Mouse (Mus musculus): ENCODE results near the gene Efna3. TPM values are rescaled to one million over a fixed set of nuclear protein-coding genes. Genes with fewer than 3 reads are reported as not detected.

Efna3 gene
- total and polyA plus RNA-seq, 2 experiments from 2014 or later, result 0.44 TPM; not detected in 1

DNA sequence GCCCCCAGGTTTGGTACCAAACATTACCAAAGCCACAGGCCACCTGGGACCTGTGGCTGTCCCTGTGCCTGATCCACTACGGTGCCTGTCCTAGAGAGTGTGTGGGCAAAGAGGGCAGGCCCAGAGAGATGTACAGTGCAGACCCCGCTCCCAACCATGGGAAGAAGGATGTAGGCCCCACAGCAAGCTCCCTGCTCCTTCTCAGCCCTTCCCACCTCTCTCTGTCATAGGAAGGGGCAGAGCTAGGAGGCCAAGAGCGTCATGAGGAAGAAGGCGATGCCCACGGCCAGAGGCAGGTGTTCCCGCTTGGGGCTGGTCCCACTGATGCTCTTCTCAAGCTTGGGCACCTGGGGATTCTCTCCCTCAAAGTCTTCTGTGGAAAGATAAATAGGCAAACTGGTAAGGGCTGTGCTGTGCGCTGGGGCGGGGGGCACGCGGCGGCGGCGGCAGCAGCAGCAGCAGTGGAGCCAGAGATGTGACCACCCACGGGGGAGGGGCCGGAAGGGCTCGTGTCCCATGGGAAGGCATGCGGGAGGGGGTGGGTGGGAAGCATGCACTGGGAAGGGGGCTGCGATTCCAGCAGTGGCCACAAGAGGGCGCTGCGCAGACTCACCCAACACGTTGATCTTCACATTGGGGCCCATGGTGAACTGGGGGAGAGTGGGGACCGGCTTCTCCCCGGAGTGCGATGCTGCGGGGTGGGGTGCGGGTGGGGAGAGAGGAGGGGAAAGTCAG lies 7.4 kb downstream of the Efna3 start:
- H3K36me3 ChIP-seq (replicated peaks; ENCODE audit: control insufficient read depth, insufficient read depth, low read length), result no peaks in the 10 kb centered on the region
- no peak overlapping the region for H3K27ac ChIP-seq (ENCODE audit: low read depth)
- peak overlapping the region; percentile 26; the same call in 1 of the 2 replicates for H3K4me3 ChIP-seq (ENCODE audit: low read depth, low read length)
- H3K9ac ChIP-seq (replicated peaks; ENCODE audit: low read depth, low read length), result no peak overlapping the region
- DNase-seq (ENCODE audit: low spot score) (no peak), ATAC-seq (ENCODE audit: insufficient read depth, low read depth) (peak; percentile 39; the same call in 1 of the 2 replicates)
- peaks cover 29% of the 10 kb centered on the region for H3K4me1 ChIP-seq (ENCODE audit: control insufficient read depth, insufficient read depth)
- WGBS, result 8% methylated on average over 23 of the region's 26 CpGs
- no peaks in the 10 kb centered on the region for H3K9me3 ChIP-seq (replicated peaks; ENCODE audit: control insufficient read depth, low read length)
- peak overlapping the region; percentile 63 for H3K4me2 ChIP-seq (ENCODE audit: low read depth, low read length)
- H3K27me3 ChIP-seq (ENCODE audit: control insufficient read depth, insufficient read depth, low read length), result peaks cover 43% of the 10 kb centered on the region
- TF ChIP-seq EP300 (IDR thresholded peaks at IDR 0.05; ENCODE audit: low read depth), result no peak
- peak; percentile 74 for TF ChIP-seq CTCF (IDR thresholded peaks at IDR 0.05; ENCODE audit: low read depth)

- Histone ChIP-seq H3K4me3 (ENCODE audit: low read depth, low read length) (no peak overlapping the region), H3K27ac (ENCODE audit: low read depth) (no peak overlapping the region), H3K27me3 (ENCODE audit: control insufficient read depth, insufficient read depth, low read length) (peaks cover 37% of the 10 kb centered on the region), H3K36me3 (replicated peaks; ENCODE audit: control insufficient read depth, insufficient read depth, low read length) (no peaks in the 10 kb centered on the region), H3K4me1 (ENCODE audit: control insufficient read depth, insufficient read depth) (peaks cover 27% of the 10 kb centered on the region; the same call in 1 of the 2 replicates), H3K9me3 (replicated peaks; ENCODE audit: control insufficient read depth, low read length) (no peaks in the 10 kb centered on the region), H3K4me2 (ENCODE audit: low read depth, low read length) (peak overlapping the region; percentile 63), H3K9ac (replicated peaks; ENCODE audit: low read depth, low read length) (no peak overlapping the region)
- DNase-seq (ENCODE audit: low spot score) (no peak), ATAC-seq (ENCODE audit: insufficient read depth, low read depth) (no peak)
- TF ChIP-seq CTCF (IDR thresholded peaks at IDR 0.05; ENCODE audit: low read depth) (no peak), EP300 (IDR thresholded peaks at IDR 0.05; ENCODE audit: low read depth) (no peak)
- 48% methylated on average over 2 of the region's 2 CpGs for WGBS
Observed at GRCm38 (mm10) chr3:89314791-89315190, 8.0 kb downstream of the Efna3 start.

- TF ChIP-seq EP300 (IDR thresholded peaks at IDR 0.05; ENCODE audit: low read depth) (no peak), CTCF (IDR thresholded peaks at IDR 0.05; ENCODE audit: low read depth) (no peak)
- H3K4me3 ChIP-seq (ENCODE audit: low read depth, low read length), result no peak overlapping the region
- no peaks in the 10 kb centered on the region for H3K36me3 ChIP-seq (replicated peaks; ENCODE audit: control insufficient read depth, insufficient read depth, low read length)
- H3K9me3 ChIP-seq (replicated peaks; ENCODE audit: control insufficient read depth, low read length), result no peaks in the 10 kb centered on the region
- peaks cover 33% of the 10 kb centered on the region for H3K27me3 ChIP-seq (ENCODE audit: control insufficient read depth, insufficient read depth, low read length)
- H3K4me2 ChIP-seq (ENCODE audit: low read depth, low read length), result no peak overlapping the region
- no peak overlapping the region for H3K27ac ChIP-seq (ENCODE audit: low read depth)
- 53% methylated on average over 4 of the region's 5 CpGs for WGBS
- no peak for ATAC-seq (ENCODE audit: insufficient read depth, low read depth)
- DNase-seq (ENCODE audit: low spot score), result no peak
- peaks cover 23% of the 10 kb centered on the region; the same call in 1 of the 2 replicates for H3K4me1 ChIP-seq (ENCODE audit: control insufficient read depth, insufficient read depth)
- no peak overlapping the region for H3K9ac ChIP-seq (replicated peaks; ENCODE audit: low read depth, low read length)
Observed at GRCm38 (mm10) chr3:89314340-89314739, 8.4 kb downstream of the Efna3 start.

DNA sequence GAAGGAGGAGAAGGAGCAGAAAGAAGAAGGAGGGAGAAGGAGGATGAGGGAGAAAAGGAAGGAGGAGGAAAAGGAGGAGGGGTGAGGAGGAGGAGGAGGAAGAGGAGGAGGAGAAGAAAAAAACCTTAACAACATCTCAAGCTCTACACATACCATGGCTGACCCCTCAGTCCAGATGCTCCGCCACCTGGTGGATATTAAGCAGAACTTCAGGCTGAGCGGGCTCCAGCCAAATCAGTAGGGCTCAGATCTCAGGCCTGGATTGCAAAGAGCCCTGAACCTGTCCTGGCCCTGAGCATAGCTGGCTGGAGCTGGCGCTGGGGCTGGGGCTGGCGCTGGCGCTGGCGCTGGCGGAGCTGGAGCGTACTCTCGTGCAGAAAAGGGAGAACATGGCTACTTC lies 14.7 kb downstream of the Efna3 start:
- TF ChIP-seq EP300 (IDR thresholded peaks at IDR 0.05; ENCODE audit: low read depth), result no peak
- peak; percentile 93 for TF ChIP-seq CTCF (IDR thresholded peaks at IDR 0.05; ENCODE audit: low read depth)
- no peak overlapping the region for H3K4me3 ChIP-seq (ENCODE audit: low read depth, low read length)
- ATAC-seq (ENCODE audit: insufficient read depth, low read depth) (peak; percentile 77), DNase-seq (ENCODE audit: low spot score) (peak; percentile 68)
- no peaks in the 10 kb centered on the region for H3K27me3 ChIP-seq (ENCODE audit: control insufficient read depth, insufficient read depth, low read length)
- H3K4me2 ChIP-seq (ENCODE audit: low read depth, low read length), result no peak overlapping the region
- H3K9ac ChIP-seq (replicated peaks; ENCODE audit: low read depth, low read length), result no peak overlapping the region
- 2% methylated on average over 9 of the region's 9 CpGs for WGBS
- no peaks in the 10 kb centered on the region for H3K36me3 ChIP-seq (replicated peaks; ENCODE audit: control insufficient read depth, insufficient read depth, low read length)
- H3K9me3 ChIP-seq (replicated peaks; ENCODE audit: control insufficient read depth, low read length), result no peaks in the 10 kb centered on the region
- no peak overlapping the region for H3K27ac ChIP-seq (ENCODE audit: low read depth)
- no peaks in the 10 kb centered on the region for H3K4me1 ChIP-seq (ENCODE audit: control insufficient read depth, insufficient read depth)

DNA sequence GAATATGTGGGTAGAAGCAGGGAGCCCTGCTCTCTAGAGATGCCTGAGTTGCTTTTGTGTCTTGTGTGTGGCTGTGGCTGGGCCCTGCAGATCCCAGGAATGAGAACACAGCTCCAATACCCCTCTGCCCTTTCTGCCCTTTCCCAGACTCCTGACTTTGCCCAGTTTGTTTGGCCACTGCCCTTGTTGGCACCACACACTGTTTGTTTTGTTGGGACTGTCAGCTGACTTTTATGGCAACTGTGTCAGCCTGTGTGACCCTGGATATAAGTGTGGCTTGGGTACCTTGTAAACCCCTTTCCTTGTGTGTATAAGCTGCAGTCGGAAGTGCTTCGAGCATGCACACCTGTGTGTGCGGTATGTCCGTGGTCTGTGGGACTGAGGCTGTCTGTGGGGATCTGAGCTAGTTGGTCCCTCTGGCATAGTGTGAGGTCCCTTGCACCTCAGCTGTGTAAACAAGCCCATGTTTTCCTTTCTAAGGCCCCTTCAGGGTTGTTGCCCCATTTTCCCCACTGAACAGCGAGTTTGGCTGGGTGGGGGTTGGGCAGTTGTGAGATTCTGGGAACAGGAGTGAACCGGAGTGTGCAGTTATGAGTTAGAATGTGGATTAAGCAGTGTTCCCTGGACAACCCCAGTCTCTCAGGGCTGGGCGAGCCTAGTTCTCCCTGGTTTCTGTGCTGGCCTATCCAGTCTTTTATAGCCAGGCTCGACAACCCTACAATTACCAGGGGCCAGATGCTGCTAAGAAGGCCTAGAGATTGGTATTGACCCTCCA lies 17.0 kb downstream of the Efna3 start:
- Histone ChIP-seq H3K4me2 (ENCODE audit: low read depth, low read length) (no peak overlapping the region), H3K4me3 (ENCODE audit: low read depth, low read length) (no peak overlapping the region), H3K4me1 (ENCODE audit: control insufficient read depth, insufficient read depth) (no peaks in the 10 kb centered on the region), H3K27ac (ENCODE audit: low read depth) (no peak overlapping the region), H3K27me3 (ENCODE audit: control insufficient read depth, insufficient read depth, low read length) (no peaks in the 10 kb centered on the region), H3K9ac (replicated peaks; ENCODE audit: low read depth, low read length) (no peak overlapping the region), H3K36me3 (replicated peaks; ENCODE audit: control insufficient read depth, insufficient read depth, low read length) (no peaks in the 10 kb centered on the region), H3K9me3 (replicated peaks; ENCODE audit: control insufficient read depth, low read length) (no peaks in the 10 kb centered on the region)
- 79% methylated on average over 8 of the region's 8 CpGs for WGBS
- TF ChIP-seq CTCF (IDR thresholded peaks at IDR 0.05; ENCODE audit: low read depth), result no peak
- no peak for TF ChIP-seq EP300 (IDR thresholded peaks at IDR 0.05; ENCODE audit: low read depth)
- DNase-seq (ENCODE audit: low spot score), result no peak
- no peak for ATAC-seq (ENCODE audit: insufficient read depth, low read depth)

Measured in heart, postnatal 0 days (tissue).